Mouse (Mus musculus) MEL (cell line): ENCODE results near the gene Stk11ip. TPM values are rescaled to one million over a fixed set of nuclear protein-coding genes. Genes with fewer than 3 reads are reported as not detected.

ENCODE experiments used
- DNase-seq: peaks from one replicate; pipeline ENCODE4 v3.0.0; 2011; ENCODE audit warnings: low read depth, low spot score
- H3K27ac ChIP-seq: 2 replicates; pipeline ENCODE4 v1.5.1; 2012; ENCODE audit warnings: low read depth, mild to moderate bottlenecking, control low read depth, low read length, moderate library complexity; ENCODE audit not compliant: control insufficient read depth
- H3K27me3 ChIP-seq, 2 experiments: fragments of 150-350 bp in 1 of 2; sonication (generic) in 1 of 2; 2 replicates each; pipeline ENCODE4 v1.6.1; 2012; ENCODE audit warnings: low read length in 2 of 2, mild to moderate bottlenecking in 2 of 2, improper control_type of control experiment in 1 of 2, moderate library complexity in 1 of 2; ENCODE audit not compliant: insufficient read depth in 2 of 2, control insufficient read depth in 1 of 2
- H3K36me3 ChIP-seq, 2 experiments: 2 replicates each; pipeline ENCODE4 v1.6.1; 2012 to 2014; ENCODE audit warnings: low read length in 2 of 2, improper control_type of control experiment in 1 of 2, inconsistent platforms in 1 of 2, mild to moderate bottlenecking in 1 of 2; ENCODE audit not compliant: insufficient read depth in 2 of 2, control insufficient read depth in 1 of 2
- H3K4me1 ChIP-seq, 2 experiments: fragments of 150-350 bp in 1 of 2; sonication (generic) in 1 of 2; 2 replicates each; pipeline ENCODE4 v1.6.1; 2012; ENCODE audit warnings: low read length in 2 of 2, improper control_type of control experiment in 1 of 2, mild to moderate bottlenecking in 1 of 2; ENCODE audit not compliant: insufficient read depth in 2 of 2, control insufficient read depth in 1 of 2
- H3K4me3 ChIP-seq, 2 experiments: fragments of 150-350 bp in 1 of 2; sonication (generic) in 1 of 2; 2 replicates each; pipeline ENCODE4 v1.5.1; 2012; ENCODE audit warnings: low read depth in 2 of 2, low read length in 2 of 2, mild to moderate bottlenecking in 2 of 2, moderate library complexity in 2 of 2, control low read depth in 1 of 2, improper control_type of control experiment in 1 of 2; ENCODE audit not compliant: control insufficient read depth in 1 of 2, insufficient read depth in 1 of 2
- H3K79me2 ChIP-seq: 2 replicates; pipeline ENCODE4 v1.6.1; 2012; ENCODE audit warnings: mild to moderate bottlenecking, low read length, moderate library complexity; ENCODE audit not compliant: control insufficient read depth, poor library complexity, insufficient read depth
- H3K9ac ChIP-seq: 2 replicates; pipeline ENCODE4 v1.6.1; 2012; ENCODE audit warnings: low read depth, mild to moderate bottlenecking, control low read depth, low read length, moderate library complexity; ENCODE audit not compliant: control insufficient read depth, poor library complexity, severe bottlenecking
- H3K9me3 ChIP-seq: fragments of 150-350 bp; sonication (generic); replicated peaks from 2 replicates; pipeline ENCODE4 v1.6.1; 2012; ENCODE audit warnings: mild to moderate bottlenecking, low read length, improper control_type of control experiment, moderate library complexity; ENCODE audit not compliant: insufficient read depth
- BHLHE40 ChIP-seq: IDR thresholded peaks from 2 replicates; pipeline ENCODE4 v1.6.1; 2012; ENCODE audit warnings: low read depth, mild to moderate bottlenecking, inconsistent platforms, low read length, improper control_type of control experiment, borderline replicate concordance
- CHD2 ChIP-seq: IDR thresholded peaks from 2 replicates; pipeline ENCODE4 v1.6.1; 2011; ENCODE audit warnings: low read length, improper control_type of control experiment
- E2F4 ChIP-seq: IDR thresholded peaks from 2 replicates; pipeline ENCODE4 v1.6.1; 2011; ENCODE audit warnings: low read depth, low read length, improper control_type of control experiment, borderline replicate concordance
- EP300 ChIP-seq, 2 experiments: IDR thresholded peaks; 2 replicates each; pipeline ENCODE4 v1.6.1; 2011; ENCODE audit warnings: improper control_type of control experiment in 2 of 2, low read length in 2 of 2, low read depth in 1 of 2, mild to moderate bottlenecking in 1 of 2
- ETS1 ChIP-seq: IDR thresholded peaks from 2 replicates; pipeline ENCODE4 v1.6.1; 2012; ENCODE audit warnings: low read depth, mild to moderate bottlenecking, inconsistent platforms, low read length, improper control_type of control experiment, moderate library complexity
- GATA1 ChIP-seq: IDR thresholded peaks from 2 replicates; pipeline ENCODE4 v1.6.1; 2011; ENCODE audit warnings: low read depth, low read length, improper control_type of control experiment
- HCFC1 ChIP-seq: IDR thresholded peaks from 2 replicates; pipeline ENCODE4 v1.6.1; 2012; ENCODE audit warnings: low read depth, mild to moderate bottlenecking, inconsistent platforms, low read length, improper control_type of control experiment, moderate library complexity
- JUND ChIP-seq: IDR thresholded peaks from 2 replicates; pipeline ENCODE4 v1.6.1; 2011; ENCODE audit warnings: low read depth, mild to moderate bottlenecking, improper control_type of control experiment, low read length
- MAFK ChIP-seq: IDR thresholded peaks from 2 replicates; pipeline ENCODE4 v1.6.1; 2011; ENCODE audit warnings: low read depth, mild to moderate bottlenecking, low read length, improper control_type of control experiment, borderline replicate concordance
- MAZ ChIP-seq: IDR thresholded peaks from 2 replicates; pipeline ENCODE4 v1.6.1; 2012; ENCODE audit warnings: low read depth, mild to moderate bottlenecking, inconsistent platforms, low read length, improper control_type of control experiment
- MYB ChIP-seq: IDR thresholded peaks from 2 replicates; pipeline ENCODE4 v1.6.1; 2011; ENCODE audit warnings: mild to moderate bottlenecking, low read depth, low read length, improper control_type of control experiment
- MYC ChIP-seq: IDR thresholded peaks from 2 replicates; pipeline ENCODE4 v1.6.1; 2011; ENCODE audit warnings: low read depth, mild to moderate bottlenecking, low read length, improper control_type of control experiment, moderate library complexity
- NELFE ChIP-seq: IDR thresholded peaks from 2 replicates; pipeline ENCODE4 v1.6.1; 2011; ENCODE audit warnings: low read depth, low read length, improper control_type of control experiment
- NRF1 ChIP-seq: IDR thresholded peaks from 2 replicates; pipeline ENCODE4 v1.6.1; 2014; ENCODE audit warnings: low read depth, mild to moderate bottlenecking, inconsistent platforms, low read length, improper control_type of control experiment, moderate library complexity; ENCODE audit not compliant: poor library complexity, insufficient read depth, severe bottlenecking
- POLR2AphosphoS5 ChIP-seq: IDR thresholded peaks from 2 replicates; pipeline ENCODE4 v1.6.1; 2012; ENCODE audit warnings: low read depth, borderline replicate concordance, mild to moderate bottlenecking, inconsistent platforms, low read length, moderate library complexity, mixed read lengths
- RAD21 ChIP-seq: IDR thresholded peaks from 2 replicates; pipeline ENCODE4 v1.6.1; 2011; ENCODE audit warnings: mild to moderate bottlenecking, low read depth, low read length, improper control_type of control experiment
- RCOR1 ChIP-seq: IDR thresholded peaks from 2 replicates; pipeline ENCODE4 v1.6.1; 2012; ENCODE audit warnings: low read depth, mild to moderate bottlenecking, inconsistent platforms, low read length, improper control_type of control experiment
- SMC3 ChIP-seq: IDR thresholded peaks from 2 replicates; pipeline ENCODE4 v1.6.1; 2011; ENCODE audit warnings: low read depth, low read length, improper control_type of control experiment
- TBP ChIP-seq: IDR thresholded peaks from 2 replicates; pipeline ENCODE4 v1.8.0; 2011; ENCODE audit warnings: low read depth, low read length, improper control_type of control experiment
- TCF12 ChIP-seq: IDR thresholded peaks from 2 replicates; pipeline ENCODE4 v1.6.1; 2014; ENCODE audit warnings: low read depth, mild to moderate bottlenecking, inconsistent platforms, low read length, improper control_type of control experiment, moderate library complexity
- UBTF ChIP-seq: IDR thresholded peaks from 2 replicates; pipeline ENCODE4 v1.6.1; 2012; ENCODE audit warnings: low read depth, mild to moderate bottlenecking, inconsistent platforms, low read length, improper control_type of control experiment, moderate library complexity, borderline replicate concordance; ENCODE audit not compliant: insufficient read depth
- USF1 ChIP-seq: IDR thresholded peaks from 2 replicates; pipeline ENCODE4 v1.6.1; 2014; ENCODE audit warnings: low read depth, mild to moderate bottlenecking, inconsistent platforms, low read length, improper control_type of control experiment, moderate library complexity
- polyA plus RNA-seq, 2 experiments: library from polyadenylated mRNA; stranded (reverse) in 1 of 2; unstranded in 1 of 2; fragments of >175 nt in 1 of 2; fragments of >200 nt in 1 of 2; gene quantifications; 2 replicates each; pipeline versions ENCODE4 v1.2.1 to v1.2.4; 2012; ENCODE audit warnings: low replicate concordance in 2 of 2, low read depth in 1 of 2; ENCODE audit not compliant: insufficient read length in 2 of 2, insufficient read depth in 1 of 2, missing spikeins in 1 of 2
- total RNA-seq: library from RNA; depleted of rRNA; stranded (reverse); fragments of 300-350 nt; gene quantifications from 2 replicates; pipeline ENCODE4 v1.2.3, GENCODE M21; 2012

Gene Stk11ip
- total and polyA plus RNA-seq, 3 experiments, result 10.2 to 29.4 TPM; not detected in 1

- Histone ChIP-seq H3K9me3 (no peaks in the 10 kb centered on the region), H3K79me2 (no peaks in the 10 kb centered on the region), H3K27me3 (peaks cover 0 to 4% of the 10 kb centered on the region in 2 experiments; a peak in 3 of 4 replicates), H3K9ac (no peak overlapping the region), H3K36me3 (no peaks in the 10 kb centered on the region), H3K27ac (no peak overlapping the region), H3K4me1 (no peaks in the 10 kb centered on the region), H3K4me3 (no peak overlapping the region)
- no peak for DNase-seq
- TF ChIP-seq SMC3 (no peak), TBP (no peak), MYC (no peak), POLR2AphosphoS5 (no peak), JUND (no peak), RAD21 (no peak), ETS1 (no peak), BHLHE40 (no peak), CHD2 (no peak)
These were observed 60.8 kb downstream of the Stk11ip start for GRCm38 (mm10) chr1:75581936-75582624.

DNA sequence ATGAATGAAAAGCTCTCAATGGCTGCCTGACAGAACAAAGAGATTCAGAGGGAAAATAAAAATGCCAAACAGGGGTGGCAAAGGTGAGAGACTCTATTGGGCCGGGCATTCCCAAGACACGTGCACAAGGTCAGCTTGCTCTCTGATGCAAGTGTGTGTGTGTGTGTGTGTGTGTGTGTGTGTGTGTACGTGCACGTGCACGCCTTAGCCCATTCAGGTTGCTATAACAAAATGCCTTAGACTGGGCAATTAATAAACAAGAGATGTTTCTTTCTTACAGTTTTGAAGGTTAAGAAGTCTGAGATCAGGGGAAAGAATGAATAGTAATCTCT lies 61.3 kb downstream of the Stk11ip start:
- Histone ChIP-seq H3K79me2 (no peaks in the 10 kb centered on the region), H3K9ac (no peak overlapping the region), H3K9me3 (no peaks in the 10 kb centered on the region), H3K4me1 (no peaks in the 10 kb centered on the region), H3K27me3 (peaks cover 0 to 4% of the 10 kb centered on the region in 2 experiments; a peak in 3 of 4 replicates), H3K27ac (no peak overlapping the region), H3K36me3 (no peaks in the 10 kb centered on the region), H3K4me3 (no peak overlapping the region)
- DNase-seq, result no peak
- TF ChIP-seq MAFK (no peak), HCFC1 (no peak), SMC3 (no peak), TCF12 (no peak), RCOR1 (no peak), ETS1 (no peak), NRF1 (no peak), RAD21 (no peak), USF1 (no peak), NELFE (no peak), MAZ (no peak), GATA1 (no peak), UBTF (no peak), E2F4 (no peak), MYB (no peak), EP300 (IDR thresholded peaks at IDR 0.05; ENCODE audit: low read depth in 1 of 2, low read length in 2 of 2) (no peak)
